Mouse (Mus musculus) kidney, embryonic 15.5 days (tissue): Measurements from ENCODE around the gene Anp32e. TPM values are rescaled to one million over a fixed set of nuclear protein-coding genes. Genes with fewer than 3 reads are reported as not detected.

Experiments
- ATAC-seq: fragments of 200-750 bp; cut with Nextera tagmentation; replicated peaks from 2 replicates; pipeline ENCODE4 v1.8.0; 2017; ENCODE audit warnings: moderate TSS enrichment; ENCODE audit not compliant: low FRiP score
- H3K27ac ChIP-seq: fragments of 300-500 bp; sonication (generic); 2 replicates; pipeline ENCODE4 v1.5.1; 2015; ENCODE audit warnings: mild to moderate bottlenecking, inconsistent platforms
- H3K27me3 ChIP-seq: fragments of 300-500 bp; sonication (generic); 2 replicates; pipeline ENCODE4 v1.6.1; 2015; ENCODE audit warnings: inconsistent platforms
- H3K36me3 ChIP-seq: fragments of 300-500 bp; sonication (generic); 2 replicates; pipeline ENCODE4 v1.6.1; 2015; ENCODE audit warnings: inconsistent platforms
- H3K4me1 ChIP-seq: fragments of 300-500 bp; sonication (generic); 2 replicates; pipeline ENCODE4 v1.6.1; 2015; ENCODE audit warnings: inconsistent platforms
- H3K4me2 ChIP-seq: fragments of 300-500 bp; sonication (generic); 2 replicates; pipeline ENCODE4 v1.6.1; 2015; ENCODE audit warnings: moderate library complexity, mild to moderate bottlenecking, inconsistent platforms
- H3K4me3 ChIP-seq: fragments of 300-500 bp; sonication (generic); replicated peaks from 2 replicates; pipeline ENCODE4 v1.5.1; 2015; ENCODE audit warnings: mild to moderate bottlenecking, inconsistent platforms
- H3K9ac ChIP-seq: fragments of 300-500 bp; sonication (generic); 2 replicates; pipeline ENCODE4 v1.6.1; 2015; ENCODE audit warnings: mild to moderate bottlenecking, inconsistent platforms
- H3K9me3 ChIP-seq: fragments of 300-500 bp; sonication (generic); replicated peaks from 2 replicates; pipeline ENCODE4 v1.6.1; 2016; ENCODE audit warnings: inconsistent platforms
- WGBS: fragments of 180-500 bp; shearing (Covaris S2); methylation state at CpG from one replicate; pipeline ENCODE4 v1.1.7; 2015; ENCODE audit warnings: mixed read lengths; 5-methylcytosine and 5-hydroxymethylcytosine counted together
- polyA plus RNA-seq: library from polyadenylated mRNA; unstranded; fragments of >200 nt; fragmentation: Nextera tagmentation; extraction: Ambion mirVana; gene quantifications from 2 replicates; pipeline ENCODE4 v1.2.1, GENCODE M21; 2015

Anp32e gene
- polyA plus RNA-seq, 1 experiment from 2014 or later, result 247 TPM

GRCm38 (mm10) chr3:95931471-95931870 is 2.4 kb downstream of the Anp32e start:
- WGBS, result 90% methylated on average over 1 of the region's 1 CpGs
- H3K9ac ChIP-seq, result no peak overlapping the region
- peaks cover 28% of the 10 kb centered on the region for H3K4me1 ChIP-seq
- no peaks in the 10 kb centered on the region for H3K27me3 ChIP-seq
- H3K36me3 ChIP-seq, result peaks cover 32% of the 10 kb centered on the region
- ATAC-seq, result no peak
- H3K4me3 ChIP-seq, result peak overlapping the region; percentile 90; the same call in 1 of the 2 replicates
- H3K9me3 ChIP-seq, result no peaks in the 10 kb centered on the region
- peak overlapping the region; percentile 67; the same call in 1 of the 2 replicates for H3K4me2 ChIP-seq
- H3K27ac ChIP-seq, result no peak overlapping the region

GRCm38 (mm10) chr3:95932157-95932556 is 3.1 kb downstream of the Anp32e start:
- Histone ChIP-seq H3K4me2 (0 out of 2 replicates have a peak overlapping the region, but pooled peaks have one; percentile 2), H3K36me3 (peaks cover 39% of the 10 kb centered on the region), H3K9me3 (no peaks in the 10 kb centered on the region), H3K27ac (no peak overlapping the region), H3K4me3 (no peak overlapping the region), H3K9ac (no peak overlapping the region), H3K27me3 (no peaks in the 10 kb centered on the region), H3K4me1 (peaks cover 28% of the 10 kb centered on the region)
- ATAC-seq, result no peak
- WGBS, result 59% methylated on average over 1 of the region's 1 CpGs

- ATAC-seq, result no peak
- H3K4me3 ChIP-seq, result no peak overlapping the region
- H3K27ac ChIP-seq, result no peak overlapping the region
- H3K9me3 ChIP-seq, result no peaks in the 10 kb centered on the region
- 0 out of 2 replicates have a peak overlapping the region, but pooled peaks have one; percentile 2 for H3K4me2 ChIP-seq
- WGBS, result 84% methylated on average over 7 of the region's 7 CpGs
- no peaks in the 10 kb centered on the region for H3K27me3 ChIP-seq
- no peak overlapping the region for H3K9ac ChIP-seq
- peaks cover 28% of the 10 kb centered on the region for H3K4me1 ChIP-seq
- peaks cover 43% of the 10 kb centered on the region for H3K36me3 ChIP-seq
These were observed 3.5 kb downstream of the Anp32e start for GRCm38 (mm10) chr3:95932566-95932965.

GRCm38 (mm10) chr3:95933111-95933750 is 4.2 kb downstream of the Anp32e start:
- 93% methylated on average over 7 of the region's 7 CpGs for WGBS
- no peak for ATAC-seq
- Histone ChIP-seq H3K36me3 (peaks cover 49% of the 10 kb centered on the region), H3K27ac (no peak overlapping the region), H3K9ac (no peak overlapping the region), H3K9me3 (no peaks in the 10 kb centered on the region), H3K27me3 (no peaks in the 10 kb centered on the region), H3K4me3 (no peak overlapping the region), H3K4me1 (peaks cover 23% of the 10 kb centered on the region), H3K4me2 (no peak overlapping the region)

GRCm38 (mm10) chr3:95934448-95934847 is 5.4 kb downstream of the Anp32e start:
- Histone ChIP-seq H3K9me3 (no peaks in the 10 kb centered on the region), H3K27me3 (no peaks in the 10 kb centered on the region), H3K36me3 (peaks cover 62% of the 10 kb centered on the region), H3K27ac (no peak overlapping the region), H3K4me1 (peaks cover 19% of the 10 kb centered on the region), H3K9ac (no peak overlapping the region), H3K4me2 (no peak overlapping the region), H3K4me3 (no peak overlapping the region)
- 91% methylated on average over 1 of the region's 1 CpGs for WGBS
- no peak for ATAC-seq

GRCm38 (mm10) chr3:95938217-95938616 is 9.2 kb downstream of the Anp32e start:
- Histone ChIP-seq H3K4me3 (no peak overlapping the region), H3K4me1 (peaks cover 11% of the 10 kb centered on the region), H3K9ac (no peak overlapping the region), H3K27me3 (no peaks in the 10 kb centered on the region), H3K27ac (no peak overlapping the region), H3K36me3 (peaks cover 97% of the 10 kb centered on the region), H3K4me2 (no peak overlapping the region), H3K9me3 (no peaks in the 10 kb centered on the region)
- 96% methylated on average over 8 of the region's 8 CpGs for WGBS
- no peak for ATAC-seq

- no peak overlapping the region for H3K9ac ChIP-seq
- WGBS, result 97% methylated on average over 15 of the region's 15 CpGs
- H3K27ac ChIP-seq, result no peak overlapping the region
- H3K4me3 ChIP-seq, result no peak overlapping the region
- no peak overlapping the region for H3K4me2 ChIP-seq
- H3K9me3 ChIP-seq, result no peaks in the 10 kb centered on the region
- peaks cover 96% of the 10 kb centered on the region for H3K36me3 ChIP-seq
- no peak for ATAC-seq
- H3K27me3 ChIP-seq, result no peaks in the 10 kb centered on the region
- H3K4me1 ChIP-seq, result peaks cover 11% of the 10 kb centered on the region
These were observed 9.8 kb downstream of the Anp32e start for GRCm38 (mm10) chr3:95938835-95939234.

GRCm38 (mm10) chr3:95942749-95943148 is 13.7 kb downstream of the Anp32e start:
- H3K4me3 ChIP-seq, result no peak overlapping the region
- 72% methylated on average over 6 of the region's 6 CpGs for WGBS
- H3K27me3 ChIP-seq, result no peaks in the 10 kb centered on the region
- H3K9ac ChIP-seq, result no peak overlapping the region
- H3K4me1 ChIP-seq, result peaks cover 11% of the 10 kb centered on the region
- ATAC-seq, result peak; percentile 75
- peaks cover 95% of the 10 kb centered on the region for H3K36me3 ChIP-seq
- no peak overlapping the region for H3K4me2 ChIP-seq
- peak overlapping the region; percentile 11 for H3K27ac ChIP-seq
- H3K9me3 ChIP-seq, result no peaks in the 10 kb centered on the region

GRCm38 (mm10) chr3:95943226-95943625 is 14.2 kb downstream of the Anp32e start:
- Histone ChIP-seq H3K27me3 (no peaks in the 10 kb centered on the region), H3K27ac (no peak overlapping the region), H3K9ac (no peak overlapping the region), H3K4me2 (no peak overlapping the region), H3K9me3 (no peaks in the 10 kb centered on the region), H3K36me3 (peaks cover 94% of the 10 kb centered on the region), H3K4me3 (no peak overlapping the region), H3K4me1 (peaks cover 11% of the 10 kb centered on the region)
- no peak for ATAC-seq
- WGBS, result 98% methylated on average over 7 of the region's 7 CpGs

GRCm38 (mm10) chr3:95944742-95945141 is 15.7 kb downstream of the Anp32e start:
- Histone ChIP-seq H3K4me3 (no peak overlapping the region), H3K4me1 (peaks cover 11% of the 10 kb centered on the region), H3K9ac (no peak overlapping the region), H3K4me2 (no peak overlapping the region), H3K27ac (no peak overlapping the region), H3K36me3 (peaks cover 87% of the 10 kb centered on the region), H3K9me3 (no peaks in the 10 kb centered on the region), H3K27me3 (no peaks in the 10 kb centered on the region)
- no peak for ATAC-seq
- WGBS, result 90% methylated on average over 8 of the region's 8 CpGs

GRCm38 (mm10) chr3:95945731-95946240 is 16.7 kb downstream of the Anp32e start:
- Histone ChIP-seq H3K4me2 (no peak overlapping the region), H3K36me3 (peaks cover 76% of the 10 kb centered on the region), H3K27me3 (no peaks in the 10 kb centered on the region), H3K9me3 (no peaks in the 10 kb centered on the region), H3K9ac (no peak overlapping the region), H3K4me1 (peaks cover 11% of the 10 kb centered on the region), H3K27ac (no peak overlapping the region), H3K4me3 (no peak overlapping the region)
- WGBS, result 88% methylated on average over 14 of the region's 14 CpGs
- no peak for ATAC-seq

- Histone ChIP-seq H3K27me3 (no peaks in the 10 kb centered on the region), H3K9ac (no peak overlapping the region), H3K4me2 (no peak overlapping the region), H3K4me3 (no peak overlapping the region), H3K4me1 (peaks cover 7% of the 10 kb centered on the region), H3K36me3 (peaks cover 52% of the 10 kb centered on the region), H3K9me3 (no peaks in the 10 kb centered on the region), H3K27ac (no peak overlapping the region)
- ATAC-seq, result no peak
- WGBS, result 89% methylated on average over 5 of the region's 5 CpGs
These were observed 19.3 kb downstream of the Anp32e start for GRCm38 (mm10) chr3:95948325-95948724.
